Mouse (Mus musculus): ENCODE results near the gene Rmnd5a.

The Rmnd5a gene

DNA sequence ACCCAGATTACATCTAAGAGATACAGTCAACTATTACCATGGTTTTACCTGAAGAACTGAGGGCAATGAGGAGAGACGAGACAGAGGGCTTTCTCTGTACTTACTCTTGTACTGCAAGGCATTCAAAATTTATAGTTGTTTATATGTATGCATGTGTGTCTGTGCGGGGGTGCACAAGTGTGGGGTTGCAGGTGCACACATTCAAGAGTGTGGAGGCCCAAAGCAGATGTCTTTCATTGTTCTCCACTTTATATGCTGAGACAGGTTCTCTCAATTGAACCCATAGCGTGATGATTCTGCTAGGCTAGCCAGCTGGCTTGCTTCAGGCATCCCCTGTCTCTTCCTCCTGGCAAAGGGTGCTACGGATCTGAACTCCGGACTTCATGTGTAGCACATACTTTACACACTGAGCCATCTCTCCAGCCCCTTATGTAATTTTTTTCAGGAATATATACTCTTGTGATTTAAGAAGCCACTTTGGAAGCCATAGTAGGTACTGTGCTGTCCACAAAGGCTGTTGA is 69.3 kb downstream of the Rmnd5a start:
- no peak for DNase-seq (ENCODE audit: low spot score)

- DNase-seq (ENCODE audit: low spot score), result no peak
Measured at GRCm38 (mm10) chr6:71369416-71369815, 71.0 kb downstream of the Rmnd5a start.

DNA sequence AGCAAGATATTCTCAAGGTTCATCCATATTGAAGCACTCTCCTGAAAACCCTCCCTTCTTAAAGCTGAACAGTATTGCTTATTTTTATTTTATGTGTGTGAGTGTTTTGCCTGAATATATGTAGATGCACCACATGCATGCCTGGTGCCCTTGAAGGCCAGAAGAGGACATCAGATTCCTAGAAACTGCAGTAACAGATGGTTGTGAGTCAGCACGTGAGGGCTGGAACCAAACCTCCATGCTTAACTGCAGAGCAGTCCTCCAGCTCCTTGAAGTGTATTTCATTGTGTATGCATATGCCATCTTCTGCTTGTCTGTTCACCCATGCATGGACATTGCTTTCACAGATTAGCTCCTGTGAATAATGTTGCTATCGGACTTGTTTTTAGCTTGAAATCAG is 76.4 kb downstream of the Rmnd5a start:
- no peak for DNase-seq (ENCODE audit: low spot score)

DNA sequence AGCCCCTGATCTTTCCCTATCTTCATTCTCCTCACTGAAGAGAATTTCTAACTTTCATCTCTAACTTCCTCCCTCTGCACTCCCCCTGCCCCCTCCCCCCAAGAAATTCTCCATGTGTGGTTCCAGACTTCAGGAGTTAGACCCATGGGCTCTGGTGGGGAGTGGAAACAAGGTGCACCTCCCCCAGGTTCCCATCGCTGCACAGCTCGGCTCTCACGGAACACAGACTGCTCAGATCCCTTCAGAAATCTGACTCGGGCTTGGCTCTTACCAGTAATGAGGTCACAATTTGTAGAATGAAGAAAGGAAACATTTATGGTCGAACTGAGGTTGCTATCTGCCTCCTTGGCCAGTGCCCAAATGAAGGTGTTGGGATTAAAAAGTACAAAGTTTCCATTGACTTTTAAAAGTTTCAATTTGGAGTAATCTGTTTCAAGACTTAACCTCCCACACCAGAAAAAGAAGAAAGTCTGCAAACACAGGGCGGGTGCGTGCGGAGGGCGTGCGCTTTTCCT is 79.2 kb downstream of the Rmnd5a start:
- no peak for DNase-seq (ENCODE audit: low spot score)

DNA sequence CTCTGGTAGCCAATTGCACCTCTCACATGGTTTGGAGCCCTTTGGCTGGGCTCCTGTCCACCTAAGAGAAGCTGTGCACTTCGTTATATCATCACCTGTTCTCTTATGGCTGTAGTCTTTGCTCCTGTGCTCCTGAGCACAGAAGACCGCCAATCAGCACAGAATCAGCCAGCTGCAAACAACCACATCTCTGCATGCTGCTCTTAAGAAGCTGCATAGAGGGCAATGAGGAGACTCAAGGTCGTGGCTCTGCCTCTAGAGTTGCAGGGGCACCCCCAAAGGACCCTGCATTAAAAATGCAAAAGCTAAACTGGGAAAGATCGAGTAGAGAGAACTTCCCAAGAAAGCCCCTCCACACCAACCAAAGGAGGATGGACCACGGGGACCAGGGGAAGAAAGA is 79.7 kb downstream of the Rmnd5a start:
- DNase-seq (ENCODE audit: low spot score), result no peak

GRCm38 (mm10) chr6:71360221-71360620 is 80.2 kb downstream of the Rmnd5a start:
- no peak for DNase-seq (ENCODE audit: low spot score)

GRCm38 (mm10) chr6:71357493-71357892 is 82.9 kb downstream of the Rmnd5a start:
- no peak for DNase-seq (ENCODE audit: low spot score)

DNA sequence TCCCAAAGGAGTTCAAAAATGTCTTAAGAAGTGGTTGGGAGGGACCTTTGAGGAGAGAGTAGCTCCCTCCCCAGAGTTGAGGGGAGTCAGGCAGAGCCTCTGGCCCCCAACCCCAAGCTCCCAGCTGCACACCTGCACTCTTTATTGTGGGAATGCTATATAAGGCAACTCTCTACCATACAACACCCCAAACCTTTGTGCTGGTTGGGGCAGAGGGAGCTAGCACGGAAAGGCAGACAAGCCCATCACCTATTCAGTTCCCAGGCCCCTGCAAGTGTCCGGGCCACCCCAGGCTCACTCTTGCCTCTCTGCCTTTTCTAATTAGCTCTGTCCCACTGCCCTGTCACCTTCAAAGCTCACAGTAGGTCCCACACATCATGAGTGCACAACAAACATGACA is 86.7 kb downstream of the Rmnd5a start:
- DNase-seq (ENCODE audit: low spot score), result no peak

GRCm38 (mm10) chr6:71352866-71353427 is 87.5 kb downstream of the Rmnd5a start:
- DNase-seq (ENCODE audit: low spot score), result no peak

DNA sequence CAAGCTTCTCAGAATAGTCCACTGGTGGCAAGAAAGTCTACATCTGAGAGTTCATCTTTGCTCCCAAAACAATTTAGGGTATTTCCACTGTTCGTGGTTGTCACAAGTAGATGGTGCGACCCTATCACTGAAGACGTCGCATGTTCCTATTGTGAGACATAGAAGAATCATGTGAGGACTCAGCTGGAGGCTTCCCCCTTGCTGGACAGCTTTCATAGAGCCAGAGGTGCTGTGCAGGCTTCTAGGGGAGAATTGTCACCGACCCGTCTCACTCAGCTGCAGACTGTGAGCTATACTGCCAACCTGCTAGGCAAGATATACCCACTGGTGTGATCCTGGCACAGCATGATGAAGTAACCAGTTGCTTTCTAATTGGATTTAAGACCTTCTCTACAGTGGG is 88.2 kb downstream of the Rmnd5a start:
- DNase-seq (ENCODE audit: low spot score), result no peak

DNA sequence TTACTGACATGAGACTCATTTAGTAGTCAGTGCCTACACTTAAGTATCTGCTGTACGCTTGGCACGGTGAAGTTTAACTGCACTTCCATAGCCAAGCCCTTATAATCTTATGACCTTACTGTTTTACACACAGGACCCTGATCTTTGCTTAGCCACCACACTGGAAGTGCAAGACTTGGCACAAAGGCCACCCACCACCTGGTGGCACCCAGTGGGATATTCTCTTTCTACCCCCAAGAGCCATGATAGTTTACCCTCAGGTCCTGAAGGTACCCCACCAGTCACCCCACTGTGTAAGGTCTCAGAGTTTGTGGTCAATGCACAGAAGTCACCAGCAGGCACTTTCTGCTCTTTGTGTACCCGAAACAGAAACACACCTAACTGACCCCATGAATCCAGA is 89.2 kb downstream of the Rmnd5a start:
- no peak for DNase-seq (ENCODE audit: low spot score)

- no peak for DNase-seq (ENCODE audit: low spot score)
Measured at GRCm38 (mm10) chr6:71348006-71348405, 92.4 kb downstream of the Rmnd5a start.

DNA sequence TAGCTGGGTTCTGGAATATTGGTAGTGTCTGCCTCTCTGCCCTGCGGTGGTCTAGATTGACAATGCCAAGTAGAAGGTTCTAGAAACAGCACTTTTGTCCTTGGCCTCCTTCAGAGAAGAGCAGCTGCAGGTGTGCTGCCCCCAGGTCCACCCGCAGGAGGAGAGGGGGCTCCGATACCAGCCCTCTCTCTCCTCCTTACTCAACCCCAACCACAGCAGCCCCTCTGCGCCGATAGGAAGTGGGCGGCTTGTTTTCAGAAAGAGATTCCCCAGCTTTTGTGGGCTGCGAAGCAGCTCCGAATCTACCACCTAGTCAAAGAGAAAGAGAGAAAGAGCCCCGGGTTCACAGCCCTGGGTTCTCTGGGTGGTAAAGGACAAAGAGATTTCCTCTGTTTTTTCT is 99.3 kb downstream of the Rmnd5a start:
- DNase-seq (ENCODE audit: low spot score), result no peak

- DNase-seq (ENCODE audit: low spot score), result no peak
Measured at GRCm38 (mm10) chr6:71339351-71339750, 101.1 kb downstream of the Rmnd5a start.

- no peak for DNase-seq (ENCODE audit: low spot score)
Measured at GRCm38 (mm10) chr6:71338941-71339340, 101.5 kb downstream of the Rmnd5a start.

Measured in urinary bladder, postnatal 25 days (tissue).